Mouse (Mus musculus) kidney, postnatal 14 days (tissue): ENCODE results near the gene Erc1.

ENCODE experiments used
- DNase-seq: peaks from one replicate; pipeline ENCODE4 v3.0.0; 2022; ENCODE audit warnings: mixed read lengths

The Erc1 gene

DNA sequence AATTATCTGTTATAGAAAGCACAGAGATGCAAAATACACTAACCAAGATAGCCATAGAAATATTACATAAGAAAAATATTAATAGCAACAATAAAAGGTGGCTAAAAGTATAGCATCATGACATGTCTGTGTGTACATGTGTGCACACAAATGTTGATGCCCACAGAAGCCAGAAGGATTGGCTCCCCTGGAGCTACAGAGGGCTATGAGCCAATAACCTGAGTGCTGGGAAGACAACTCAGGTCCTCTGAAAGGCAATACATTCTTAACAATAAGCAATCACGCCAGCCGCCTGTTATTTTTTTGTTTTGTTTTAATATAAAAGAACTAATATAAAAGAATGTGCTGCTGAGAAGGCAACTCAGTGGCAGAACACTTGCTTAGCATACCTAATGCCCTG lies 44.7 kb downstream of the Erc1 start:
- DNase-seq = no peak

- DNase-seq = no peak
These were observed 51.0 kb downstream of the Erc1 start for GRCm38 (mm10) chr6:119796911-119797486.

- DNase-seq = no peak
These were observed 51.7 kb downstream of the Erc1 start for GRCm38 (mm10) chr6:119796291-119796690.

GRCm38 (mm10) chr6:119792562-119792961 lies 55.4 kb downstream of the Erc1 start:
- peak; percentile 69 for DNase-seq

DNA sequence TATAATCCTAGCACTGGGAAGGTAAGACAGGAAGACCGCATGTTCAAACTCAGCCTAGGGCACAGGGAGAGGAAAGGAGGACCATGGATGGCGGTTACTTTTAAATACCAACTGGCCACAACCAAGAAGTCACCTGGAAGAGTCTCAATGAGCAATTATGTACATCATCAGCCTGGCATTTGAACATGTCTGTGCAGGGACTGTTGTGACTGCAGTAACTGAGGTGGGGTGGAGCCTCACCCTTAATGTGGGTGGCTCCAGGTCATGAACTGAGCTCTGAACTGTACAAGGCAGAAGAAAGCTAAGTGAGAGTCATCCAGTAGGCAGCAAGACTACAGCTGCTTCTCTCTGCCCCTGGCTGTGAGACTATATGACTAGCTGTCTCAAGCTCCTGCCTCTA lies 65.6 kb downstream of the Erc1 start:
- no peak for DNase-seq

GRCm38 (mm10) chr6:119781109-119781508 lies 66.9 kb downstream of the Erc1 start:
- DNase-seq = no peak

DNA sequence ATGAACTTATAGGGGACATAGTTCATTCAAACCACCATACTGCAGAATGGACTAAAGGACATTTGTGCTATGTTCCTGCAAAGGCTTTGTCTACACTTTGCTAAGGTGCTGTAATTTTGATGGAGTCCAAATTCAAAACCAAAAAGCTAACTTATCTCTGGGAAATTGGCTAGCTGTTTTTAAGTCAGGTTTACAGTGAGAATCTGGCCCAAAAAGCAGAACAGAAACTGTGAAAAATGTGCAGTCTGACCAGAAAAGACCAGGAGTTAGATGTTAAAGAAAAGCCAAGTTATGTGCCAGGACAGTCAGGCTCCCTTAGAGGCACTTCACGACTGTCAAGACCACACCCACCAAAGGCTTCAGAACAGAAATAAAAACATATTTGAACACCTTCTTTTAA lies 79.2 kb downstream of the Erc1 start:
- no peak for DNase-seq

DNA sequence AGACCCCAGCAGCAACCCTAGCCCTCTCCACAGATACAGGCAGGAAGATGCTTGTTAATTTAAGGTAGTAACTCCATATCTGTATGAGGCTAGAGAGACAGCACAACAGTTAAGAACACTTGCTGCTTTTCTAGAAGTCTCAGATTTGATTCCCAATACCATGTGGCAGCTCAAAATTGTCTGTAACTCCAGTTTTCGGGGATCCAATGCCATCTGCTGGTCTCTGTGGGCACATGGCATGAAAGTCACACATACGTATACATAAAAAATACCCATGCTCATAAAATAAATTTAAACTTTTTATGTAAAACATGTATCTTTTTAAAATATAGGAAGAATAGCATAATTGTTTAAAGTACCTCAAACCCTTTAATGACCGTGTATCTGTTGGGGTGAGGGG lies 83.6 kb downstream of the Erc1 start:
- DNase-seq = no peak

DNA sequence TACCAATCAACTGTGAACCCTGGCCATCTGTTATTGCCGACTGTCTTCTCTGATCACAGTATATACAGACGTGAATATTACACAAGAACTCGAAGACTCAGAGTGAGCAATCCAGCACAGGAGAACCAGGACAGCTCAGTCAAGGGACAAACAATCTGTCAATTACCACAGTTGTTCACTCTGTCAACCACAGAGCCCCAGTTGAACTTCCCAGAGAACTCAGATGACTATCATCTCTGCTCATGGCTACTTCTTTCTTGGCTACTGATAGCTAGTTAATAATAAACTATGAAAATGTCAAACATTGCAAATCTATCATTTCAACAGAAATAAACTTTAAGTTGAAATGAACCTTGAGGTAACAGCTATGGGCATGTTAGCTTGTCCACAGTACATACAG lies 88.1 kb downstream of the Erc1 start:
- DNase-seq = no peak

- DNase-seq = no peak
These were observed 89.5 kb downstream of the Erc1 start for GRCm38 (mm10) chr6:119758490-119758889.

DNA sequence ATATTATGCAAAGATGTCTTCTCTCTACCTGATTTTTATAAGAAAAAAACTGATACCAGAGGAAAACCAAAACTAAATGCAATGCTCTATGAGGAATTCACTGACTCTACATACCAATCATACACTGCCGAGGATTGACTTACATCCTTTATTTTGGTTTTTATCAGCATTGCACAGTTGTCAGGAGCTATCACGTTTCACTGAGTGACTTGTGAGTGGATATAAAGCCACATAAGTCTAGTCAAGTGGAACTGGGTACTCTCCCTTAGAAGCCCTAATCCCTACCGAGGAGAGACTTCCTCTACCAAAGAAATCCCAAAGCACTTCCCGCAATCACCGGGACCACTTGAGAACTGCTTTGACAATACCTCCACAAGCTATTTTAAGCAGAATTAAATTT lies 90.2 kb downstream of the Erc1 start:
- DNase-seq = no peak

DNA sequence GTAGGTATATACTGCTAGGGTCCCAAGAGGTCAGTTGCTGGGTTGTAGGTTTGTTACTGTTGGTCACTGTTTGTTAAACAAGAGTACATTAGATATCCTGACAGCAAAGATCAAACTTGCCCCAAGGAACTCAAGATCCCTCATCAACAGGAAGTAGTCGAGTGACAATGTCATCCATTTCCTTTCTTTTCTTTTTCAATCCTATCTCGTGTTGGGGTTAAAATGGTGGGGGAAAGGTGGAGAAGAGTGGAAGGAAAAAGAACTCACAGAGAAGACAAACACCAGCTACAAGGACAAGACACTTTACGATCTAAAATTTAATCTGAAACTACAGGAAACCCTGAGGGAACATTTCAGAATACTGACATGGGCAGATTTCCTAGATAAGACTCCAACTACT lies 92.1 kb downstream of the Erc1 start:
- DNase-seq = no peak

DNA sequence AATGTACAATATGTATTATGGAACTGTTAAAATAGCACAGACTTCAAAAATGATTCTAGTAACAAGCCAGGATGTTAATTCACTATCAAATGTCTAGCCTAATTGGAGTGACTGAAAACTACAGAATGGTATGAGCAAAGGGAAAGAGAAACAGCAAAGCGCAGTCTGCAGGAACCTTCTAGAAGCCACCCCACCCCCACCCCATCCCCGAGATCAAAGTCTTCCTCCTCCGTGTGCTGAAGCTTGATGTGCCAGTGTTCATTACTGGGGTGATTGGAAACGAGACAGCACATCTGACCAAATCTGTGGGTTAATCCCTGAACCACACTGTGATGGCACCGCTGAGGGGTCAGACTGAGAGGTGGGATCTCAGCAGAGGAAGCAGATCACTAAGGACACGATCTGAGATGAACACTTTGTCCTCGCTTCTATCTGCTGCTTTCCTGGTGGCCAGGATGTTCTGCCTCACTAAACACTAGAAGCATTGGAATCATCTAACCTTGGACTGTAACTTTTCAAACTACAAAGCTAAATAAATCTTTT lies 98.8 kb downstream of the Erc1 start:
- DNase-seq = peak; percentile 14

- DNase-seq = no peak
These were observed 106.1 kb downstream of the Erc1 start for GRCm38 (mm10) chr6:119741861-119742260.

GRCm38 (mm10) chr6:119740541-119740940 lies 107.4 kb downstream of the Erc1 start:
- no peak for DNase-seq

DNA sequence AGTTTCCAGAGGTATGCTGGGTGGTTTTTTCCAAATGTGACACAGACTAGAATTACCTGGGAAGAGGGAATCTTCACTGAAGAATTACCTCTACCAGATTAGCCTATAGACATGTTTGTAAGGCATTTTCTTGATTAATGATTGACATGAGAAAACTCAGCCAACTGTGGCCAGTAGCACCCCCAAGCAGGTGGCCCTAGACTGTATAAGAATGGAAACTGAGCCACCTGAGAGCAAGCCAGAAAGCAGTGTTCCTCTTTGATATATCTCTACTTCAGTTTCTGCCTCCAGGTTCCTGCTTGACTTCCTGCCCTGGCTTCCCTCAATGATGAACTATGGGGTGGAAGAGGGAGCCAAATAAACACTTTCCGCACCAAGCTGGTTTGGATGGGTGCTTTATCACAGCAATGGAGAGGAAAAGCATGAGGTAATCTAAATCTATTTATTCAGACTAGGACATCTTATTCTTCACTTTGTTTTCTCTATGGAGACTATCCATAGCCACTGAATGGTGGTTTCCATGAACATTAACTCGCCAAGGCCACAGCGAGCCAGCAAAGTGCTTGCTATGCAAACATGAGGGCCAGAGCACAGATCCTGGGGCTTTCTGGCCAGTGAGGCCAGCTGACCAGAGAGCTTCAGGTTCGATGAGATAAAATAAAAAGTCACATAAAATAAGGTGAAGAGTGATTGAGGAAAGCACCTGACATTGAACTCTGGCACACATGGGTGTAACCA lies 109.2 kb downstream of the Erc1 start:
- peak; percentile 37 for DNase-seq

GRCm38 (mm10) chr6:119737716-119738115 lies 110.3 kb downstream of the Erc1 start:
- DNase-seq = no peak

DNA sequence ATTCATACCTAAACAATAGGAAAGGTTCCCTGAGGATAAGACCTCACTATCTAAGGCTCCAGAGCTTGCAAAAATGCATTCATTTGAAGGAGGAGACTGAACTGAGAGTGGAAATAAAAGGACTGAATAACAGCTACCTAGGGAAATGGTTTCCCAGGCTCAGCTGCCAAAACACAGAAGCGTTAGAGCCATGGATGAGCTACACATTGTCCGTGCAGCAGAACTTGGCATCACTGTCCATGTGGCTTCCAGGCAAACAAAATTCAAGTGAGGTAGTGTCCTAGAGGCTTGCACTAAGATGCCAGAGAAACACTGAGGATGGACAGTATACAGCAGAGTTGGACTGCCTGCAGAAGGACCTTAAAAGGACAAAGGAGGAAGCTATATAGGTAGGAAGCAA lies 112.0 kb downstream of the Erc1 start:
- no peak for DNase-seq

DNA sequence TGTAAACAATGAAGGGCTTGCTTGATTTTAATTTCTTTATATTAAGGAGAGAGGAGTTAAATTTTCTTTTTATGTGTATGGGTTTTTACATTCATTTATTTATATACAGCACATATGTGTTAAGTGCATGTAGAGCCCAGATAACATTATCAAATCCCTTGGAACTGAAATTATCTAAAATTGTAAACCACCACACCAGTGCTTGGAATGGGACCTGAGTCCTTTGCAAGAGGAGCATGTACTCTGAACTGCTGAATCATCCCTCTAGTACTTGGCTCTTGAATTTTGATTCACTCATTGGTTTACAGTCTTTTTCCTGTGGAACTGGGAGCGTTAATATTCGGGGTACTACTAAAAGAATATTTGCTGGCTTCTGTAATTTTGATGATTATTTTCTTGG lies 116.8 kb downstream of the Erc1 start:
- no peak for DNase-seq

DNA sequence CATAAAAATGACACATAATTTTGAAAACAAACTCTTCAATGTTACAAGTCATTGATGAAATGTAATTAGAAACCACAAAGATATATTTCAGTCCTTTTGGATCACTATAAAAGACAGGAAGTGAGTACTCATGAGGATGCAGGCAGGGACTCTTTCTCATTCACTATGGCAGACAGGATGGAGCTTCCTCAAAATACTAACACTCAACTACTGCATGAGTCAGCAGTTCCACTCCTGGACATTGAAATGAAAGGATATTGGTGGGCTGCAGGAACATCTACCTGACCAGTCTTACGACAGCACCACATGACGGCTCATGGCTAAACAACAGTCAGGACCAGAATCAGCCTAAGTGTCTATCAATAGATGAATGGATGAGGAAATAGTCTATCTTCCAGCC lies 132.7 kb downstream of the Erc1 start:
- no peak for DNase-seq

GRCm38 (mm10) chr6:119713961-119714360 lies 134.0 kb downstream of the Erc1 start:
- DNase-seq = no peak

DNA sequence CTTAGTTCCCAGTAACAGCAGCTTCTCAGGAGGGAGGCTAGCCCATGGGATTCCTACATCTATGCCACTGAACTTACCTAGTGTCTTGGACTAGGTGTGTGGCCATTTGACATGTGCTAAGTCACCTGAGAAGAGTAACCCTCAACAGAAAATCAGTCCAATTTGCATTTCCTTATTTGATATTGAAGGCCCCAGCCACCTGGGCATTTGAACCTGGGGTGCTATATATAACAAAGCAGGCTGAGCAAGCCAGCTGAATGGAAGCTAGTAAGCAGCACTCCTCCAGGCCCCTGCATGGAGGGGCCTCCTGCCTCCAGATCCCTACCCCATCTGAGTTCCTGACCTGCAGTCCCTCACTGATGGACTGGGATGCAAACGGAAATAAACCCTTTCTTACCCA lies 135.5 kb downstream of the Erc1 start:
- no peak for DNase-seq

- no peak for DNase-seq
These were observed 136.2 kb downstream of the Erc1 start for GRCm38 (mm10) chr6:119711649-119712305.

DNA sequence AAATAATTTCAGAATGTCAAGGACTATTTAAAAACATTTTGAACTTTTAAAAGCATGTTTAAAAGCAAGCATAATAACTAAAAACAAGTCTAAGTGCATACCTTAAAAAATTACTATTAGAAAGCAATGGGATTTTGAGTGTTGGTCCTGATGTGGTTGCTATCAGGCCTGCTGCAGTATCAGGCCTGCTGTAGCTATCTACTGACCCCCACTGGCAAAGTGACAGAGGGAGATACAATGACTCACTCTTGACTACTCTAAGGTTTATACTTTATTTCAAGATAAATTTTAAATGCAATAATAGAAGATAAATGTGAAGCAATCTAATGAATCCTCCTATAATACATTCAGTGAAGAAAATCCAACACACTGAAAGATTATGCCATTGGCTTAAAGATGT lies 138.4 kb downstream of the Erc1 start:
- DNase-seq = peak; percentile 30
